Mouse (Mus musculus): ENCODE data around the gene Ctdspl. TPM values are rescaled to one million over a fixed set of nuclear protein-coding genes. Genes with fewer than 3 reads are reported as not detected.

The Ctdspl gene
- polyA plus RNA-seq, 2 experiments from 2014 or later = 0.62 to 0.75 TPM

DNA sequence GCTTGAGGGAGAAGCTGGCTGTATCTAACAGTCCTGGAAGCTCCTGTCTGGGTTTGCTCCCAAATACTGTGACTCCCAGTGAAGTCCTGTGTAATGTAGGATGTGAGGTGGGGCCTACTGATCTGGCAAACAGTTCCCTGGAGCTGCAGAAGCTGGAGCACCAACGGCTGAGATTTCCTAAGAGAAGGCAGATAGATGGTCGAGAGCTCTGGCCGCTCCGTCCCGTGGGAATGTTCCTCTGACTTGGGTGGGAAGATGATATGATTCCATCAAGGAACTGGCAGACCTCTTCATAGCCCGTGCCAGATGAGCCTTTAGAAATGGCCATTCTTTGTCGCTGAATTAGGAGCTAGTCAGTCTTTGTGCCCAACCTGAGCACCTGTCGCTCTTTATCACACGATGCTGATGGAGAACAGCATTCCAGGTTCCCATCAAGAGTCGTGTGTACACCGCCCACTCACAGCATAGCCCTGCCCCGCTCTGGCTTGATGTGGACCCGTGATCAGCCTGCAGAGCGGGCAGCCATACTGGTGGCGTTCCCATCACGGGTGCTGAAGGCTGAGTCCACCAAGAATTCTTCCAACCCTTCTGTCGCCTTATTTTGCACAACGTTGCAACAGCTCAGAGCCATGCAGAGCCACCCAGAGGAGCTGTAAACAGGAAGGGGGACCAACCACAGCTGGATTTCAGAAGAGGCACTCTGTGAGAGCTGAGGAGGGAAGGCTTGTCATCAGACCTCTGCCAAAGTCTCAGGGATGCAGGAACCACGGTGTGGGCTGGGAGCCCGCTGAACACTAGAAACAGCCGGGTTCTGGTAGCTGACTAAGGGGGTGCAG, 65.7 kb downstream of the Ctdspl start:
- no peak for ATAC-seq

DNA sequence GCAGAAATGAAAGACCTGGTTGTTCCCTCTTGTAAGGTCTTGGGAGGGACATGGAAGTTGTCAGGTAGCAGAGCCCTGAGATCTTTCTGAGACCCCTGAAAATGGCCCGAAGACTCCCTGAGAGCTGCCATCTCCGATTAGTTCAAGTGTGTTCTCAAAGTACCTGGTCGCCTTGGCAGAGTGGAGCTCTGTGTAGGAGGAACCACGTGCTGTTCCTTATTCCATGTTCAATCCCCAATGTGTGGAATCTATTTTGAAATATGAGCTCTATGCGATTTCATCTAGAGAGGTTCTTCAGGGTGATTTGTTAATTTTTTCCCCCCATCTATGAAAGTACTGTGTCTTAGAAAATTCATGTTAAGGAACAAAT, 66.3 kb downstream of the Ctdspl start:
- no peak for ATAC-seq

DNA sequence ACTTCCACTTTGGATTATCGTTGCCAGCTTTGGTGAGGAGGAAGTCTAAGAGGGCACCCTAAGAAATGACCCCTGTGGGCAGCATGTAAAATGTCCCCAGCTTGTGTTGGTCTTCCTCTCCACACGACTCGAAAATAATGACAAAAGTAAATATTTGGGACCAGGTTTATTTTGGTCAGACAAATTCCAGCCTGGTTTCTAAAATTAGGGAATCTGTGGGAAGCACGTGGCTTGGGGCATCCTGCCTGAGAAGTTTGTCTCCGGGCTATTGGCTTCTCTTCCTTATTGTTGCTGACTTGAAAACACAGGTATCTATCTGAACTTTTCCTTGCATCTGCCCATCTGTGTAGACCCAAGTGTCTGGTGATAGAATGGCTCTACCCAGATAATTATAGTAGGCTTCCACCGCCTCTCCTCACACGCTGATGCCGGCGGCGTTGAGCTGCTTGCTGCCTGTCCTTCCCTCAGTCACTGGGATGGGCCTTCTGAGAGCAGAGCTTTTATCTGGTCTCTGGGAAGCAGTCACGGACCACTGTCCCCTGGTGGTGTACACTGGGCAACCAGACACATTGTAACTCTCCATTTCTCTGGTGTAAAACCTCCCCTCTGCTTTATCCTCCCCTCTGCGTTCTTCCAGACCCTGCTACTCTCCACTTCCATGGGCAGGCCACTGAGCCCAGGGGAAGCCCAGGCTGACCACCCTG, 68.4 kb downstream of the Ctdspl start:
- ATAC-seq = no peak

DNA sequence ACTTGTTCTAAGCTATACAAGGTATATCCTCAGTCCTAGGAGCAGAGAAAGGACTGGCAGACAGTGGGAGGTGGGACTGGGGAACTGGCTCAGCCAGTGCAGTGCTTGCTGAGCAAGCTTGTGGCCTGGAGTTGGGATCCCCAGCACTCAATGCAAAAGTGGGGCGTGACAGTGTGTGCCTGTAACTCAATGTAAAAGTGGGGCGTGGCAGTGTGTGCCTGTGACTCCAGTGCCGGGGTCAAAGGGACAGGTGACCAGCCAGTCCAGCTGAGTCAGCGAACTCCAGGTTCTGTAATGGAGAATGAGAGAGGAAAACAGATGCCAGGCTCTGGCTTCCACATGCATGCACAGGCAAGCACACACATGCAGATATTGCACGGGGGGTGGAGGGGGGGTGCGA, 69.3 kb downstream of the Ctdspl start:
- no peak for ATAC-seq

DNA sequence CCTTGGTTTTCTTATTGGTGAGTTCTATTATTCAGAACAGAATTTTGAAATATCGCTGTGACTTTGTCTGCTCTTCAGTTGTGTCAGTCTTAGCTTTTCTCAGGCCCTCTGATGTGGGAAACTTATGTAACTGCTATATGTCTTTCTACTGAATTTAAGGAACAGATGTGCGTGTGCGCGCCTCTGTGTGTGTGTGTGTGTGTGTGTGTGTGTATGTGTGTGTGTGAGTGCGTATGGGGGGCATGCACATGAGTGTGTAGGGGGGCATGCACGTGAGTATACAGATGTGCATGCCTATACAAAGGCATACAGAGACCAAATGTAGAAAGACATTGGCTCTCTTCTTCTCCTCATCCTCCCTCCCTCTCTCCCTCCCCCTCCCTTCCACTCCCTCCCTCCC, 71.0 kb downstream of the Ctdspl start:
- no peak for ATAC-seq

DNA sequence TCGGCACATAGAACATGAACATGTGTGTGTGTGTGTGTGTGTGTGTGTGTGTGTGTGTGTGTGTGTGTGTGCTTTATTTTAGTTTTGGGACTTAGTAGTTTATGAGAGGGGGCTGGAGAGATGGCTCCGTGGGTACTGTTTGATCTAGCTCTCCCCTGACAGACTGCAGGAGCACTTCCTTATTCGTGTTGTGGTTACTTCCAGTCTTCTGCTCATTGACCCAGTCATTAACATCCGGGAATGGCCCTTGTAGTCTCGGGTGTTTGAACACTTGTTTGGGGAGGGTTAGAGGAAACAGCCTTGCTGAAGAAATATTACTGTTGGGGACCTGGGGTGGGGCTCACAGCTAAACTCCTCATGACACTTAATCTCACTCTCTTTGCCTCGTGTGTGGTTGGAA, 73.9 kb downstream of the Ctdspl start:
- no peak for ATAC-seq

DNA sequence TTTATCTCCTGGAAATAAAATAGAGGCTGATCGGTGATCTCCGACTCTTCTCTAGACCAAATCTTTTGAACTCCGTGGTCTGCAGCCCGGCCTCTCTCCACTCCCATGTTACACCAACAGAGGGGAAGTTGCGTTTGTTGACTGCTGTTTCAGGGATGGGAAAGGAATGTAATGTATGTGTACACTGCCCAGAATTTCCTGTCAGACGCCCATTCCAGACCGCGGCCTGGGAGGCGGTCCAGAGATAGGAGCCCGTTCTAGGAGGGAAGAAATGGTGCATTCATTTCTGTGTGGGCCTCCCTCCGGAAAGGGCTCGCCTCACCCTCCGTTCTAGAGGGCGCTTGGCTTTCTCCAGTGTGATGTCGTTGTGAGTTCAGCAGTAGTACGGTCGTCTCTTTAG, 76.0 kb downstream of the Ctdspl start:
- ATAC-seq = no peak

DNA sequence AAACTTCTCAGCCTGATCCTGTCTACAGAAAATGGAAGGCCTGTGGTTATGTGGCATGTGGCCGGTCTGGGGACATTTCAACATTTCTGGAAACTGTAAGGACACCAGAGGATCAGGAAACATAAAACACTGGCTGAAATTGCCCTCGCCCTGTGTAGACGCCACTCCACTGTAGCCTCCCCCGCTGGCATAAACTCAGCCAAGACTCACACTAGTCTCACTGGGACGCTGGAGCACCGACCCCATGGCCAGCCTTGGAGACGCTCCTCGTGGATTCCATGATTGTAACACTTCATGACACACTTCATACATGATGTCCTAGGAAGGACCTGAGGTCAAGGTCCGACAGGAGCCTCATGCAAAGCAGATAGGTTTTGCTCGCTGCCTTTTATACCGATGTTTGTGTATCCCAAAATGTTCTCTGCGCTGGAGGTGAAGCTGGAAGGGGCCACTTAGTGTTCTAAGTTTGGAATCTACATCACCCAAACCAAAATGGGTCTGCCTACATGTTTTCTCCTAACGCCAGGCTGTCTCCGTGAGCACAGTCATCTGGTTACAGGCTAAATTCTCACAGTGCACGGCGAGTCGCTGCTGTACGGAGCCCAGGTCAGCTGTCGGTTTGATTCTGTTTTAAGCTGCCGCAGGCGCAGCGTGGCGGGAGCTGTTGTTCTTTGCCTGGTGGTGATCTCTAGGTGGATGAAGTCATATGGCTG, 77.9 kb downstream of the Ctdspl start:
- no peak for ATAC-seq

DNA sequence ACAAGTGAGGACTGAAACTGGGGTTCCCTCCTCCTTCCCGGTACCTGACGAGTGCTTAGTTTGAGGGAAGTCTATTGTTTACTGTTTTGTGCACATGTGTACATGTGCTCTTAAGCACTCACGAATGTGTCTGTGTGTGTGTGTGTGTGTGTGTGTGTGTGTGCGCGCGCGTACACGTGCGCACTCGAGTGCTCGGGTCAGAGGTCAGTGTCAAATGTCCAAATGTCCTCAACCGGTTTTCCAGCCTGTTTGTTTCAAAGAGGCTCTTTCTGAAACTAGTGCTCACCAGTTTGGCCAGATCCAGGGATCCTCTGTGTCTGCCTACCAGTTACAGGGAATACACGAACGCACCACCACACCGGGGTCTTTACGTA, 78.4 kb downstream of the Ctdspl start:
- ATAC-seq = no peak

DNA sequence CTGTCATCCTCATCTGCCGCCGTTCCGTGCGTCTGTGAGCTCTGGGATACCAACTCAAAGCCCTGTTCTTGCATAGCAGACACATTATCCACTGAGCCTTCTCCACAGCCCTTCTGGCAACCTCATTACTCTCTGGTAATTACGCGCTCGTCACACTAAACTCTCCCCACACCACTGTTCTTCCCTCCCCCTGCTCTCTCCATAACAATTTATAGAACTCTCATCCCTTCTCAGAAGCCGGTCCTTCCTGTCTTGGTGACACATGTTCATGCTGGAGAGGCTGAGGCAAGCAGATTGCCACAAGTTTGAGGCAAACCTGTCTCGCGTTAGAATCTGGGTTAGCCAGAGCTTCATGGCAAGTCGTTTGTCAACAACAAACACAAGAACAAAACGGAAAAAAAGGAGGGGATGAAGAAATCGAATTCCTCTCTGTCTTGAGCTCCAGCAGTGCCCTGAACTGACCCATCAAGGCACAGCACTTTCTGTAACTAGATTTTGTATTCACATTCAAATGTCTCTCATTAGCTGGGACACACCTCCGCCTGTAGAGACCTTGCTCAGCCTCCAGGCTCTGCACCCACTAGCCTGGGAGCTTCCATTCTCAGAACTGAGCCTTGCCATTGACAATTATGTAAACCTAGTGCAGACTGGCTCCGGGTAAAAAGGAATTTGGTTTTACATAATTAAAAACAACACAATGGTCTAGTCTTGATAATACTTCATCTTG, 79.2 kb downstream of the Ctdspl start:
- no peak for ATAC-seq

DNA sequence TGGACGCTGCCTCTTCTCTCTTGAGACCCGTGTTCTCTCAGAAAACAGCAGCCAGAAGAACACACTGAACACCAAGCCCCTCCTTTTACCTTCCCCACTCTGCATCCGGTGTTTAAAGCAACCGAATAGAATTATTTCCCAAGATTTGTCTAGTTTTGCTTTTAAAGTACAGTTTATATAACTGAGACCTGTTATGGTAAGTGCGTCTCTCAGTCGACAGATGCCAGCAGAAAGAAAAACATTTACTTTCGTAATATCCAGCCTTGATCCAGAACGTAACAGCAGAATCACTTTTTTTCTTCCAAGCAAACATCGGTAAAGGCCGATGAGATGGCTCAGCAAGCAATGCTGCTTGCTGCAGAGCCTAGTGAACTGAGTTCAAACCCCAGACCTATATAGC, 81.0 kb downstream of the Ctdspl start:
- ATAC-seq = no peak

DNA sequence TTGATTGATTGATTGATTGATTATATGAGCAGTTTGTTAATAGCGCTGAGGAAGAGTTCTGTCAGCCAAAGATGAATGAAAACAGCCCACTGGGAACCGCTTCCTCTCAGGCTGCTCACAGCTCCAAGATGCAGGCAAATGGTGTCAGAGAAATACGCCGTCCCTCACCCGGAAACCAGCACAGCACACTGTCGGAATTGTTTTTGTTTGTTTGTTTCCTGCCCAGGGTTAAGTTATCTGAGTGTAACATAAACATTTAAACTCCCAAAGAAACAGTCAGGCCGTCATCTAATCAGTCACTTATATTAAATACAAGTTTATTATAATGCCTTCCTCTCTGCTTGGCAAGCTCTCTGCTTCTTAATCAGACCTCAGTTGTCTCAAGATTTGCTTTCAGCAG, 82.6 kb downstream of the Ctdspl start:
- ATAC-seq = no peak

DNA sequence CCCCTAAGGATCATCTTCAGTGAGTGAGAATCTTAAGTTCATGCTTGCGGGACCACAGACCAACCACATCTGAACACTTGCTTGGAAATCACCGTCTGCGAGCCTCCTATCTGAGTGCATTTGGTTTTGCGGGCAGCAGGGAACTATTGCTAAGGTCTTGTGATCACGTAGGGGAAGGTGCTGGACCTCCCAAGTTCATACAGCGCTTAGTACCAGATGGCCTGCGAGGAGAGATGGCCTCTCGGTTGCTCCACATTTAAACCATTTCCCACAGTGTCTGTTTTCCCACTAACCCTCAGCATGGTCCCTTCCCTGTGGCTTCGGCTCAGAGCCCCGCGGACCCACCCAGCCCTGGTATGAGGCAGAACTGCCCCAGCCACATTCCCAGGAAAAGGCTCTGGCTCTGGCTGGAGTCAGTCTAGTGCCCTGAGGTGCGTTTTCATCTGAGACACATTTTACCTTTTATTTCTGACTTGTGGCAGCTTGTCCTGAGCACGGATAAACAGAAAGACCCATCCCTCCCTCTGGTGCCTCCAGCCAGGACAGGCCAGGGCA, 84.0 kb downstream of the Ctdspl start:
- ATAC-seq = no peak

DNA sequence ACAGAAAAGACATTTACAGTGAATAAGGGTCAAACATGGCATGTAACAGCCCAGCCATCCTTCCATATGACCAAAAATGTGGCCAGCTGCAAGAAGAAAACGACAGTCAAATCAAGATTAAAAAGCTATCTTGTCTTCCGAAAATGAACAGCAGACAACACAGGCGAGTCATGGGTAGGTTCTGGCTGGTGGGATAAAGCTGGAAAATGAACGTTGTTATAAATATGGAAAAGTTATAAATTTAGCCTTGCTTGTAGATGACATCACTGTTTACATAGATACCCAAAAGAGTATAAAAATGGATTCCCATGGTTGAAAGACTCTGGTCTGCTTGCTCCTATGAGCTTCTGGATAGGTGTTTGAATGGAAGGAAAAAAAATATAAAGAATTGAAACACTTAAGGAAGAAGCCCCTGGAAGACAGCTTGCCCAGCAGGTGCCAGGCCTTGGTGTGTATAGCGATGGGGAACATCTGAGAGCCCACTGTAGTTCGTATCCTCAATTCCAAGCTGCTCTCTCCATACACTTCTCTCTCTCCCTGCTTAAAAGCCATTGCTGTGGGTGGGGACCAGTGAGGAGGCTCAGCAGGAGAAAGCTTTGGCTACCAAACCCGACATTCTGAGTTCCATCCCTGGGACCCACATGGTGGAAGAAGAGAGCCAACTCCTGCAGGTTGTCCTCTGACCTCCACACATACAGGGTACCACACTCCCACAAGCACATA, 90.7 kb downstream of the Ctdspl start:
- no peak for ATAC-seq

DNA sequence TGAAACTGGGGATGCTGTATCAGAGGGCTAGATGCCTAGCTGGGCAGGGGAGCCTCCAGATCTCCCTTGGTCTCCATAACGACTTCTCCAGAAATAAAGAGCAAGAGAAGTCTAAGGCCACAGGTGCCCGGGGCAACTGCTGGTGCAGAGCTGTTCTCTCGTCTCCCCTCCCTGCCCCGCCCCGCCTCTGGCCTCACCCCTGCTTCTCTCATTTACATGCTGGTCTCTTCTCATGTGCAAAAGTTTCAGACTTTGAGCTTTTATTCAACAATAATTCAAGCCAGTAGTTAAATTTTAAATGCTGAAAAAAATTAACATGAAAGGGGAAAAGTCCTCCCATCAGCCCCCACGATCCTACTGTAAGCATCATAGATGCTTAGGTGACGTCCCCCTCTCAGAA, 95.5 kb downstream of the Ctdspl start:
- ATAC-seq = no peak

DNA sequence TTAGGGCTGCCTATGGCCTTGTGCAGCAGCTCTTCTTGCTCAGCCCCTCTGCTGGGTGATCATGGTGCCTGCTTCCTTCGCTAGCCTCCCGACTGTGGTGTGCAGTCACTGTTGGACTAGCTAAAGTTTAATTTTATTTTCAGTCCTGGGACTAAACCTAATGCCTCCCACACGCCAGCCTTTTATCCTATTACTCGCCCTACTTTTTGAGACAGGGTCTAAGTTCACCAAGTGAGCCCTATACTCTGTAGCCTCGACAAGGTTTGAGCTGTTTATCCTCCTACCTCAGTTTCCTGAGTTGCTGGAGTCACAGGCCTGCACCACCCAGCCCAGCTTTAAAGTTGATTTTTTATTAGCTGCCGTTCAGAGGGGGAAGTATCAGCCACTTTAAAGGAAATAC, 99.0 kb downstream of the Ctdspl start:
- no peak for ATAC-seq

DNA sequence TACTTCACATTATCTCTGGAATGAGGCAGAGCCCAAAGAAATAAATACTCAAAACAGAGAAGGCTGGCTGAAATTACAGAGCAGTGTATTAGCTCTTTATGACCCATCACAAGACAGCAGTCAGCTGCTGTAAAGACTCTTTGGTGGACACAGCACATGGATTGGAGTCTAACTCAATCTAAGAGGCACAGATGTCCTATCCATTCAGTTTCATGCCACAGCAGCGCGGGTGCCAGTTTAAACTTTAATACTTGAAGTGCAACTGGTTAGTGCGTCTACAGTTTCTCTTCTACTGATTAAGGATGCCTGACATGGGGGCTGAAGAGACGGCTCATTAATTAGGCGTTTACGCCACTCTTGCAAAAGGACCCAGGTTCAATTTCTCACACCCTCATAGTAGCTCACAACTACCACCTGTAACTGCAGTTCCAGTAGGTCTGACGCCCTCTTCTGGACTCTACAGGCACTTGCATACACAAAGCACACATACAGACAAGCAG, 99.6 kb downstream of the Ctdspl start:
- no peak for ATAC-seq

DNA sequence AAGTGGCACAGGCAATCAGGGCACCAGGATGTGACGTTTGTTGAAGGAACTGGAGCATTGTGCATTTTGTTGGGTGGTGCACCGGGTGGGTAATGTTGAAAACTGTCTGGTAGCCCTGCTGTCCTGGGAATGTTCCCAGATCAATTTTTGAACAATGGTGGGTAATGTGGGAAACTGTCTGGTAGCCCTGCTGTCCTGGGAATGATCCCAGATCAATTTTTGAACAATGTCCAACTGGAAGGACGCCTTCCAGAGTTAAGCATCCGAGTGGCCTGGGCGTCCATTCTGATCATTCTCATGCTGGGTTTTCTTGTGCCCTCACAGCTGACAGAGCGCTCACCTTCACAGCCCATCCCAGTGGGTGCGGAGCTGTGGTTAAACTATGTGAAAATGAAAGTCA, 101.1 kb downstream of the Ctdspl start:
- no peak for ATAC-seq

DNA sequence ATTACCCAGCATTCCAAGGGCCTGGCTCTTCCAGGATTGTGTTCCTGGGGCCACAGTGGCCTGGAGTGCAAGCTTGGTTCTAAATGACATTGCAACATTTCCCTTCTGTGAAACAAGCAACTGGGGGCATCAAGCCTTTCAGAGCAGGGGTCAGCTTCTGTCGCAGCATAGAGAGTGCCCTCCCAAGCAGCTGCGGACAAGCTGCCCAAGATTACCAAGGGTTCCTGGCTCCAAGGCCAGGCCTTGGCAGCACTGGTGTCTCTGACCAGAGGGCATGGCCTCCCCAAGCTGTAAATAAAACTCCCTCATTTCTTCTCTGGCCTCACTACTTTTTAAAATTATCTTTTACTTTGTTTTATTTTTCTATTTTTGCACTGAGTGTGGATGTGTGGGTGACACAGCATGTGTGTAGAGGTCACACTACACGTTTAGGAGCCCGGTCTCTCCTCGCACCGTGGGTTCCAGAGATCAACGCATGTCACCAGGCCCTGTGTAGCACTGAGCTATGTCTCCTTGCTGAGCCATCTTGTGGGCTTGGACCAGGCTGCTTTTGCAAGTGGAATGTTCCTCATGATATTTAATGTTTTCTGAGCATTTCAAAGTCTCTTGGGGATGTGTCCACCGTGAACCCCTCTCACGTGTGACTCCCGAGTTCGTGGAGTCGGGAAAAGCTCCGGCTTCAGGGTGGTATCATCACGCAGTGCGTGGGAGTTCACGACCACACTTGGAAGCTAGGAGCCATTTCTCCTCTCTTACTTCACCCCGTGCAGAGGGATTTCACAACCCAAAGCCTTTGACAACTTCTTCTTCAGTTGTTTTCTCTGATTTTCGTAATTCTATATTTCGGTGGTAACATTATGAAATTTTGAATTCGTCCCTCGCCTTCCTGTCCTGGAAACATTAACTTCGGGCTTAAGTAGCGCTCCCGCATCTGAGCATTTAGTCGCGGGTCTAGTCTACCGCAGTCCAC, 102.3 kb downstream of the Ctdspl start:
- ATAC-seq = no peak

DNA sequence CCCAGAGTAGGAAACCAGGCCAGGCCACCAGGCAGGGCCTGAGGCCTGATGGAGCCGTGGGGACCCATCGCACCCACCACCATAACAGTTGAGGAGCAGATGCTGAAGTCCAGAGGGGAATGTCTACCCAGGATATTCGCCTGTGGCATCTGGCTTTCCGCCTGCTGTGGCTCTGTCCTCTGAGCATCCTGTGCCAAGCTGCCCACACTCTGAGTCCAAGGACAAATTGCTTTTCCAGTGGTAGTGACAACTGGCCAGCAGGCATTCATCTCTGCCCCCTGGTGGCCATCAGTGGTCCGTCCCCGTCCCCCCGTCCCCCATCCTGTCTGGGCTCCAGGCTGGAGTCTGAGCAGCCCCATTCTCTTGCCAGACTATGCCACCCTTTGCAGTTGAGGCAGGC, 103.3 kb downstream of the Ctdspl start:
- ATAC-seq = no peak

DNA sequence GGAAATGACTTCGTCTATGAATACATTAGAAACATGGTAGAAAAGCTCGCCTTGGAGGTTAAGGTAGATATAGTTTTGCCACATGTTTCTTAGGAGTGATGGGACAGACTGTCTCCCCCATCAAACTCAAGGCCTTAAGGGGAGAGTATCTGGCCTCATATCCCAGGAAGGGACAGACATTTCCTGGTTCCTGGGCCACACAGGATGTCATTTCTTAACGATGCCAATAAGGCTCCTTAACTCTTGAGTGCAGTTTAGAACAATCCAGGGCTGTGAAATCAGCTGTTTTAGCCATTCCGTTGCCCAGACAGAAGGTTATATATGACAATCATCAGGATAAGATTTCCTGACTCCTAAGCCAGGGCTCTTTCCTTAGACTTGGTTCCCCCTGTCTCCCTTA, 104.8 kb downstream of the Ctdspl start:
- ATAC-seq = no peak
